Mouse (Mus musculus) C2C12 (cell line): Measurements from ENCODE around the gene Nup107.

Experiments used
- CEBPB ChIP-seq: IDR thresholded peaks from one replicate; pipeline ENCODE4 v1.6.1; 2011; ENCODE audit warnings: low read depth, mild to moderate bottlenecking, control low read depth, moderate library complexity
- CTCF ChIP-seq: IDR thresholded peaks from one replicate; pipeline ENCODE4 v1.5.1; 2011; ENCODE audit not compliant: control insufficient read depth, insufficient read depth, insufficient read length
- MAX ChIP-seq: IDR thresholded peaks from one replicate; pipeline ENCODE4 v1.6.1; 2011; ENCODE audit warnings: mild to moderate bottlenecking, control low read depth
- MYOD1 ChIP-seq: IDR thresholded peaks from one replicate; pipeline ENCODE4 v1.6.1; 2011; ENCODE audit warnings: low read depth; ENCODE audit not compliant: control insufficient read depth, insufficient read length
- MYOG ChIP-seq: IDR thresholded peaks from one replicate; pipeline ENCODE4 v1.6.1; 2011; ENCODE audit not compliant: control insufficient read depth, insufficient read length; ENCODE audit errors: extremely low read depth
- USF1 ChIP-seq: IDR thresholded peaks from one replicate; pipeline ENCODE4 v1.6.1; 2011; ENCODE audit warnings: low read depth, mild to moderate bottlenecking, control low read depth, moderate library complexity

- TF ChIP-seq CTCF = no peak
- TF ChIP-seq CEBPB = no peak
- TF ChIP-seq USF1 = no peak
- no peak for TF ChIP-seq MAX
- TF ChIP-seq MYOD1 = no peak
- TF ChIP-seq MYOG = no peak
Observed at GRCm38 (mm10) chr10:117823321-117823720, 30.8 kb upstream of the Nup107 start.
